Mouse (Mus musculus) ovary, postnatal 10 days (tissue): ENCODE results near the gene Gm10320.

Source experiments
- DNase-seq: peaks from one replicate; pipeline ENCODE4 v3.0.0; 2022; ENCODE audit warnings: low spot score

Gm10320 gene

DNA sequence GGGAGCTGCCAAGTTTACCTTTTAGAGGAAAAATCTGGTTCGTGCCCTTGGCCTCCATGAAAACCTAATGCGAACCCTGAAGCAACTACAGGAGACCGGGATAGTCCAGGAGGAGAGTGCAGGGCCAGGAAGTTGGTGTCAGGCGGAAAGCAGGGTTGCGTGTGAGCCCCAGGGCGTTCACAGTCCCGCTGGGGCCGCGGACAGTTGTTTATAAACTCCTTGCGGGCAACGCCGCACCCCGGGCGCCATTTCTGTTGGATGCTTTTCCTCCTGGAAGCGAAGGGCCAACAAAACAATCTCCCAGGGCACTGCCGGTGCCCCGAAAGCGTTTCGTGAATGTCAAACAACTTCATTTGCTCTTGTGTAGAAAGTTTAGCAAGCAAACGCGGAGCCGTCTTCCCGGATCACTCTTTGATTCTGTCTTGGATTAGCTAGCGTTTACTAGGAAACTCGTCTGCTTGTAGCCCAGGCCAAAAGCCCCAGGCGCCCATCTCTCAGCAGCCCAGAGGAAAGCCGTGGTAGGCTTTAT is 11.1 kb upstream of the Gm10320 start:
- DNase-seq, result no peak

- no peak for DNase-seq
These were observed 10.5 kb upstream of the Gm10320 start for GRCm38 (mm10) chr13:98502236-98502812.

DNA sequence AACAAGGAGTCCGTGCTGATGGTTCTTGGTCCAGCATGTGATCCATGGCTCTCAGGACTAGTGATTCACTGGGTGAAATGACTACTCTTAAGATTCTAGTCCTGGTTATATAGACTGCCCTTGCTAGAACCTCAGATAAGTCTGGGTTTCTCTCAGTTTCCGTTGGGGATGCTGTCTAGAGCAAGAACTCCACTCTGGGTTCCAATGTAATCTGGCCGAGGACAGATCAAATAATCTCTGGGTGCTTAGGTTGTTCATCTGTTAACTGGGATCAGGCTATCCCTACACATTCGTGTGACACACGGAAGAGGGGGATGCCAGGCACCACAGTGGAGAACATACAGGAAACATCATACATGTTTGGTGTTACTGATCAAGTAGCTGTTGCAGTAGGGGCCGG is 9.5 kb upstream of the Gm10320 start:
- DNase-seq, result no peak

GRCm38 (mm10) chr13:98500471-98501125 is 8.8 kb upstream of the Gm10320 start:
- DNase-seq, result no peak

- no peak for DNase-seq
These were observed 6.8 kb upstream of the Gm10320 start for GRCm38 (mm10) chr13:98498561-98498960.

DNA sequence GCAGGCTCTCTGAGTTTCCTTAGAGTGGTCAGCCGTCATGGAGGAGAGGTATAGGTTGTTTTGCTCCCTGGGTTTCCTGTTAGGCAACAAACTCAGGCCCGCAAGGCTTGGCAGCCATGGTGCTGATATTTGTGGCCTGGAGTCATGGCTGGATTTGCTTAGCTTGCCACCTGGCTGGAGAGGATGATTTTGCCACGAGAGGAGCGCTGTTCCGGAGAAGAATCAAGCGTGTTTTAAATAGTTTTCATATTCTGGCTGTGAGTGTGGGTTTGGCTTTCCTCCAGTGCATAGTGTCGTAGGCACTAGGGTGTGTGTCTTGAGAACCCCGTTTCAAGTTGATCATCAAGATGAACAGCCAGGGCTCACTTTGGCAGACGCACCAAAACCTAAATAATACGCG is 6.3 kb upstream of the Gm10320 start:
- DNase-seq, result no peak

DNA sequence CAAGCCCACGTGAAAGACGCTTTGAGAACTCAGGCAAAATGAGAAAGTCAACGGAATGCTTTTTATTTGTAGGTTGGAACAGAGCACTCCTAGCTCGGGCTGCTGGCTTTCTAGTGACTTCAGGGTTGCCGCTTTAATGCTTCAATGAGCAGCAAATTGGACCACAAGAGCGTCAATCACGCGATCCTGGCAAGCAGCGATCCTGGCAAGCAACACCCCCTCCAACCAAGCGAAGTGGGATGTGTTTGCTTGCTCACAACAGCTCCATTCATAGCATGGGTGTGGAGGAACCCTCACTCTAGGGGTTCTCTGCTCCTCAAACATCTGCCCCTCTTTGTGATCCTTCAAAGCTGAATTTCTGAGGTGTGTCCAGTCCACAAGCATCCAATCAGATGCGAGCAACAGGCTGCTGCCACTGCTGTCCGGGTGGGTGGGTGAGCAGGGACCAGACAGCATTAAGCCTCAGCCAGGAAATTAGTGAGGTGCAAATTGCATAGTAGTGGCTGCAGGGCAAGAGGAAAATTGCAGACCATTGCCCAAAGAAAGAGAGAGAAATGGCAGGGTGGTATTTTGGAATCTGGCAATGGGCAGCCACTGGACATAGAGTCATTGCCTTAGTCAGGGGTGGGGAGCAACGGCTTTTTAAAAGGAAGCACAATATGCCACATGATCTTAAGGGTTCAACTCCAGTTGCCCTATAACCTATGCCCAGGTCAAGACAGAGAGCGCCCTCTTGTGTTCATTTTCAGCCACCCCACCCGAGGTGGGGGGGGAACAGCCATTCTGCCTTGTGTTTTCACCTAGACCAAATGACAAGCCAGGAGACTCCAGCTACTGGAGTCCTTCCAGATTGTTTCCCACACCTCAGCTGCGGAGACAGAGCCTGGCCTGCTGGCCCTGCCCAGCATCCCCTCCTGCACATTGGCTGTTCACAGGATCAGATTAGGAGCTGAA is 5.4 kb upstream of the Gm10320 start:
- no peak for DNase-seq

GRCm38 (mm10) chr13:98494492-98495064 is 2.8 kb upstream of the Gm10320 start:
- no peak for DNase-seq

DNA sequence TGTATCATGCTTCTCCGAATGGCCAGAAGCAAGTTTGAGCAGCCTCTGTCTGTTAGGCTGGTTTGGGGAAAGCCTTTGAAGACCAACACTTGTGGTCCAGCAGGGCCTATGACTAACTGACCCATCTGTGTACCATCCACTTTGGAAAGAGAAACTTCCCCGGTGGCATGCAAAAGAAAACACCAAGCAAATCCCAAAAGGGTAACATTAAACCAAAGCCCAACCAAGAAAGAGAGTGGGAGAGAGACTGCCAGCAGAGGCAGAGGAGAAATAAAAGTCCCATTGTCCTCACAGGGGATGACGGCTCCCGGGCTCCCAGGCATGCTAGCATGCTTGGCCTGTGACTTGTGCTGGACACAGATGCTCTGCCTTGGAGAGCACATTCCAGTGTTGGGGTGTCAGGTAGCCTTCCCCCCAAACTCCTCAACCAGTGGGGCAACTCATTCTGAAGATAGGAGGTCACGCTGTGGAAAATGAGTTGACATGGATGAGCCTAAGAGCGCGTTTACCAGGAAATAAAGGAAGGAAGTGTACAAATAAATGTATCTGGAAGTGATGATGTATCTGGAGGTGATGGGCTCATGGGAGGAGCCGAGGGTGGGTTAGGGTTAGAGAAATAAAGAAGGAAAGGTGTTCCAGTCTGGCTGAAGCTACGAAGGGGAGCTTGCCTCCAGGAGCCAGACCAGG is 911 bp upstream of the Gm10320 start:
- no peak for DNase-seq

GRCm38 (mm10) chr13:98486726-98487125 is 5.1 kb downstream of the Gm10320 start:
- DNase-seq, result no peak

GRCm38 (mm10) chr13:98486161-98486560 is 5.6 kb downstream of the Gm10320 start:
- no peak for DNase-seq

DNA sequence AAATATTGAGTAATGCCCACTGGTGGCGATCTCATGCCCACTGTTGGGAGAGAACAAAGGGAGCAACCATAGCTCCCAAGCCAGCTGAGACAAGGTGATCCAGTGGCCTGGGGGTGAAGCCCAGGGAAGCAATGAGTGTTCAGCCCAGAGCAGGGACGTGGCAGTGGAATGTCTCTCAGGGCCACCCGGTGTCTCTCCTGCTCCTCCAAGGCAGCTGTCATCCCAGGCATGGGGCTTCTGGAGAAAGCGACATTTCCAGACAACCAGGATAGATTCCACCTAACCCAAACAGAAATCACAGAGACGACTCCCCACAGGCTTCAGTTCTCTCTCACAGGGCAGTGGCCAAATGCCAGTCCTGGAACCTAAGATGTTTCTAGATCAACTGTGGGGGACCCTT is 6.4 kb downstream of the Gm10320 start:
- DNase-seq, result no peak

DNA sequence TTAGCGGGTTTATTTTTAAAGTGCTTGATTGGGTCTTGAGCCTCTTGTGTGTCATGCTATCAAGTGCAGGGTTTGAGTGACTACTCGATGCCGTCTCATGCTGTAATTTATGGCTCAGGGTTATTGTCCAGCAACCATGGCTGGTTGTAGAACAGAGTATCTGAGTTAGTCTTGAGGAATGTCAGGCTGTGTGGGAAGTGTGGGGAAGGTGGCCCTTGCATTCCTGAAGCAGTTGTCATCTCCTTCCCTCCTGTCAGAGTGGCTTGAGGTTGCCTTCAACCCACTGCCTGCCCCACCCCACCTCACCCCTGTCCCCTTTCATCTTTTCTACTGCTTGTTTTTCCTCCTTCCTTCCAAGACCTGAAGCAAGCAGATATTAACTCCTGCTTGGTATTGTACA is 13.8 kb downstream of the Gm10320 start:
- no peak for DNase-seq

GRCm38 (mm10) chr13:98476839-98477495 is 14.8 kb downstream of the Gm10320 start:
- no peak for DNase-seq

GRCm38 (mm10) chr13:98476175-98476838 is 15.5 kb downstream of the Gm10320 start:
- no peak for DNase-seq

- DNase-seq, result no peak
These were observed 16.1 kb downstream of the Gm10320 start for GRCm38 (mm10) chr13:98475681-98476080.

GRCm38 (mm10) chr13:98473034-98473433 is 18.8 kb downstream of the Gm10320 start:
- no peak for DNase-seq

DNA sequence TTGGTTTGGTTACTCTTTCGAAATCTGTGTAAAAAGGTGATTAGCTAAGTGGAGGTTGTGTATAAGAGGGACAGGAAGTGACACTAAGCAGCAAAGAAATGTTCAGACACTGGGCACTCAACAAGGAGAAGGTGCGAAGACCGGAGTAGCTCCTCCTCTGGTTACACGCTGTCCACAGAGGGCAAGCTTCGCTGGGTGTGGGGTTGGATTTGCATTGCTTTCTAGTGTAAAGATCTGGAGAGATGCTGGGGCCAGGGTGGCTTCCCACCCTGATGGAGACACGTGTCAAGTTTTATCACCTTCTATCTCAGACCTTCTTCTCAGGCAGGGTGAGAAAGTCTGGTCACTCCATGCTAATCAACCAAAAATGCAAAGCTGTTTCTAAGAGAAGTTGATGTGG is 20.0 kb downstream of the Gm10320 start:
- no peak for DNase-seq

DNA sequence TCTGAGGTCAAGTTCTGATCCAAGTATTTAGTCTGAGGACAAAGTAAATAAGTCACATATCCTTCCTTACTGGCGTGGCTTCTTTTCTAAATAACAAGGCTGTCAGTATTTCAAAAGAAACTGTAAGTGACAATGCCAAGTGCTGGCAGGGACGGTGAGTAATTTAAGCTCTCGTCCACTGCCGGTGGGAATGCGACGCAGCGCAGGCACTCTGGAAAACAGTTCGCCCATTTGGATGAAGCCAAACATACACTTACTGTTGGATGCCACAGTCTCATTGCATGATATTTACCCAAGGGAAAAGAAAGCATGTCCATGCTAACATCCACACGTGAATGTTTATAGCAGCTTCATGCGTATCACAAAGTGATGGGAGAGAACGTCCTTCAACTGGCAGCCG is 21.5 kb downstream of the Gm10320 start:
- DNase-seq, result no peak

- DNase-seq, result no peak
These were observed 21.9 kb downstream of the Gm10320 start for GRCm38 (mm10) chr13:98469916-98470315.

DNA sequence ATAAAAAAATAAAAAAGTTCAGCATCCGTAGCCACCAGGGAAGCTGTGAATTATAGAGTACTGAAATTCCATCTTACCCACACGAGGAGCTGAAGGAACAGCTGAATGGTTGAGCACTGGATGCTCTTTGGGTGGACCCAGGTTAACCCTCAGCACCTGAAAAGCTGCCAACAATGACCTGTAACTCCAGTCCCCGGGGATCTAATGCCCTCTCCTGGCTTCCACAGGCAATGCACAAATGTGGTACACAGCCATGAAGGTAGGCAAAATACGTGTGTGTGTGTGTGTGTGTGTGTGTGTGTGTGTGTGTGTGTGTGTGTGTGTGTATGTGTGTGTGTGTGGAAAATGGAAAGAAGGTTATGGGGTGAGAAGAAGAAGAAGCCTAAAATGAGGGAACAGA is 30.3 kb downstream of the Gm10320 start:
- DNase-seq, result no peak
